Mouse (Mus musculus) monocyte, adult 5-6 weeks (primary cell): ENCODE data around the gene Akap13. TPM values are rescaled to one million over a fixed set of nuclear protein-coding genes. Genes with fewer than 3 reads are reported as not detected.
"Not testable (repeated sequence)": the region's sequence is repeated elsewhere in the genome, so short reads cannot be mapped to it uniquely, and the experiment has no call there.

Experiments
- ATAC-seq: fragments of 153-309, 156-312 bp; replicated peaks from 2 replicates; pipeline ENCODE4 v1.8.0; 2017; ENCODE audit warnings: mild to moderate bottlenecking; ENCODE audit not compliant: low TSS enrichment, insufficient number of reproducible peaks, severe bottlenecking, poor library complexity, low FRiP score
- total RNA-seq: library from RNA; stranded (forward); fragments of 200-1000, 200-491, 200-594 nt; gene quantifications from 3 replicates; pipeline ENCODE4 v1.2.3, GENCODE M21; 2017

The Akap13 gene
- total RNA-seq, 1 experiment from 2014 or later = 580 TPM

- ATAC-seq = peak; percentile 64
These were observed 332.0 kb downstream of the Akap13 start for GRCm38 (mm10) chr7:75787371-75787770.

- peak; percentile 29; the same call in 1 of the 2 replicates for ATAC-seq
These were observed 332.9 kb downstream of the Akap13 start for GRCm38 (mm10) chr7:75788069-75788800.

- not testable (repeated sequence) for ATAC-seq
These were observed 333.4 kb downstream of the Akap13 start for GRCm38 (mm10) chr7:75788801-75789135.

- ATAC-seq = no peak
These were observed 334.4 kb downstream of the Akap13 start for GRCm38 (mm10) chr7:75789746-75790145.

DNA sequence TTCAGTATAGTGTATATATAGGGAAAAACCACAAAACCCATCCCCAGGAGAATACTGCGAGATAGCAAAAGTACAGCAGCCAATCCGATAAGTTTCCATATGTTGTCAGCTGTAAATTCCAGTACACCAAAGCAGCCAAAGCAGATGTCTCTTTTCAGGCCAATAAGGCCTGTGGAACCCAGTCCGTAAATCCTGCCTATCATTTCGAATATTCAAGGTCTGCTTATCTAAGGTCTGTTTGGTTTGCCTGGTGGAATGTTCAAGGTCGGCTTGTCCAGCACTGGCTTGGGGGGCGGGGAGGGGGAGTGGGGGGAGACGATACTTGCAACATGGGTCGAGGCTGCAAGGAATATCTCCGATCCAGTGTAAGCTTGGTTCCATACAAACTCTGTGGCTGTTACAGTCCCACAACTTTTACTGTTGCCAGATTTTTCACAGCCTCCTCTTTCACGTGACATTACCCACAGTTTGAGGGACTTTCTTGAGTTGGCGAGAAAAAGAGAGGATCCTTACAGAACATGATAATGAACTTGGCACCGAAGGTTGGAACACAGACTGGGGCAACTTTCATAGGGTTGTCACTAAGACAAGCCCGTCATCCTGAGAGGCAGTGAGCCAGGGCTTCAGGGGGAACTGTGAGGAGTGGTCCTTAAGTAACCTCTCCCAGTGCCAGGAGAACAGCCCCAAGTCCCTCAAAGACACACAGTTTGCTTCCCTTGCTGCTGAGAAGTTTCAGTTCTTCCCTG lies 335.9 kb downstream of the Akap13 start:
- not testable (repeated sequence) for ATAC-seq

GRCm38 (mm10) chr7:75793091-75793490 lies 337.8 kb downstream of the Akap13 start:
- no peak for ATAC-seq

- no peak for ATAC-seq
These were observed 338.5 kb downstream of the Akap13 start for GRCm38 (mm10) chr7:75793654-75794335.

- ATAC-seq = no peak
These were observed 339.8 kb downstream of the Akap13 start for GRCm38 (mm10) chr7:75795106-75795505.

DNA sequence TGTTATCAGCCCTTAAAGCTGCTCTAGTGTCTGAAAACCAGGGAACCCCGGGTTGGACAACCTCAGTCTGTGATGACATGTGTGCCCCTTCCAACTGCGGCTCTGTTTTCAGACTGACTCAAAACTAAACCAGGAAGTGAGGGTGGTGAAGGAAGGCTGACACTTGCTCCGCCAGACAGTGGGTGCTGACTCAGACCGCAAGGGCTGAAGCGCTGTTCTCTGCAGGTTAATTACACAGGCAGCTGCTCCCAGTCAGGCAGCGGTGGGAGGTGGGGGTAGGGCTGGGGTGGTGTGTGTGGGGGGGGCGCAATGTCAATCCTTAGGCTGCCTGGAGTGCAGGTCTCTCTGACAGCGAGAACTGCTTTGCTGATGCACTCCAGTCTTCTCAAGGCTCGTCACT lies 341.1 kb downstream of the Akap13 start:
- ATAC-seq = peak; percentile 87

DNA sequence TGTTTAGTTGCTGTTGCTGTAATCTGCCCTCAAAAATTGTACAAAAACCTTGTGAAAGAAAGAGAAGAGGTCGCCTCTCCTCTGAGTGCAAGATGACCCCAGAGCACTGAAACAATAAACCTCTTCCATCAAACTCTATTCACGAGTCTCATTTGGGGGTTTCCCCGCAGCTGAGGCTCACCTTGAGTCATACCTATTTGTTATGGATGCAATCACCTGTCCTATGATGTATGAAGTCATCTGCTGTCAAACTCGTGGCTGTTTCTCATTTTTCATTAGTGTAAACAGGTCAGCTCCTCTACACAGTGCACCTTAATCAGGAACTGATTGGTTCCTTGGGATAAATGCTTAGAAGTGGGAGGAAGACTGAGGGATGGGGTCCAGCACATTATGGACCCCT lies 345.2 kb downstream of the Akap13 start:
- no peak for ATAC-seq

DNA sequence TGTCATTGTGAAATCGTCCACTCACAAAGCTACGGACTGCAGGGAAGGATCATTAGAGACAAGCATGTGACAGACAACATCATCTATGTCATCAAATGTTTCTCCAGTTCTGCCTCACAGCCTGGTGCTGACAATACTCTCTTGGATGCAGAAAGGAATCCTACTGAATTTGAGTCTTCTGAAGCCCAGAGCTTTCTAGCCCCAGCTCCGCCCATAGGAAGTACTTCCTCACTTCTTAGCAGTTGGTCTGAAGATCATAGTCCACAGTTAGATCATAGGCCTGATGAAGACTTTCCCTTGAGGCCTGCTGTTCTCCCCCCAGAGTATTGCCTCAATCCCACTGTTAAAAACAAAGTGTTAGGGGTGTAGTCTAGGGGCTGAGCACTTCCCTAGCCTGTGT lies 345.7 kb downstream of the Akap13 start:
- no peak for ATAC-seq

DNA sequence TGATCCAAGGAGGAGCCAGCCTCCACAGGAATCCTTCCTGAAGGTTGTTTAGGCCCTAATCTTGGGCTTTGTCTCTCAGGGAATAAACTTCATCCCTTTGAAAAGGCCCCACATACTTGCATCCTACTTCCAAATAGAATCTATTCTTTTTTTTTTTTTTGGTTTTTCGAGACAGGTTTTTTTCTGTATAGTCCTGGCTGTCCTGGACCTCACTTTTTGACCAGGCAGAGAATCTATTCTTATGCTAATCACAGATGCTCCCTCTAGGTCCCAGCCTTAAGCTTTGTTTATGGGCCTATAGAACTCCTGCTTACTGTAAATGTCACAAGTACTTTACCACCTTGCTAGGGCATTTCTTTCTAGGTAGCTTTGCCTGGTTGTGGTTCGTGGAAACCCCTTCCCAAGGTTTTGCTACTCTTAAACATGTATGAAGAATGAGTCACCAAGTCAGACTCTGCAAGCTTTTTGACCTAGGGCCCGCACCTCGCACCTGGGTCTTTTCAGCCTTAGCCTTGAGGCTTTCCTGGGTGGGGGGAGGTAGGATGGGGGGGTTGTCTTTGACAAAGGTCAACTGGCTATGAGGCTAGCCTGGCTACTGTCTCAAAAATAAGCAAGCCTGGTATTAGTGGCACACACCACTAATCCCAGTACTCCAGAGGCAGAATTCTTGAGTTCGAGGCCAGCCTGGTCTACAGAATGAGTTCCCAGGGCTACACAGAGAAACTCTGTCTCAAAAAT lies 346.5 kb downstream of the Akap13 start:
- ATAC-seq = no peak

DNA sequence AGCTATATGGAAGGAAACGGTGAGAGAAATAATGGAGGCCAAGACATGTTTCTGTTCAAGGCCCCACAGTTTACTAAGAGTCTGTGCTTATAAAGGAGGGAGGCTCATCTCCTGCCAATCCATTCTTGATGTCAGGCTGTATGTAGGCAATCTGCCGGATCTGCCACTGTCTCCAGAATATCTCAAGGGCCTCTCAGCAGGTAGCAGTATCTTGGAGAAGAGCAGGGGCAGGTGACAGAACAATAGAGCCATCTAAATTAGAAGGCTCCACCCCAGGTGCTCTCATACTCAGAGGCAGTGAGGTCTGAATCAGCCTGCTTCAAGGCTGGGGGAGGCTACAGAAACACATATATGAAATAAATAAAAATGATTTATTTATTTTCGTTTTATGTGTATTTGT lies 347.6 kb downstream of the Akap13 start:
- ATAC-seq = no peak

Other genes starting within 250 kb of the Akap13 start
- gene Sv2b, start 146.3 kb upstream of the Akap13 start, total RNA-seq = 0.10 to 1.1 TPM in 2 of 3 replicates, not detected in the other